Mouse (Mus musculus) activated CD4-positive, CD25-positive, alpha-beta regulatory T cell (primary cell): ENCODE results near the gene Prl3d2. TPM values are rescaled to one million over a fixed set of nuclear protein-coding genes. Genes with fewer than 3 reads are reported as not detected.

Experiments used
- polyA plus RNA-seq, 2 experiments: library from polyadenylated mRNA; unstranded; fragments of 100-300 nt; shearing (Covaris generic); gene quantifications; one replicate each; pipeline ENCODE4 v1.2.1; 2017

Gene Prl3d2
- not detected for polyA plus RNA-seq

DNA sequence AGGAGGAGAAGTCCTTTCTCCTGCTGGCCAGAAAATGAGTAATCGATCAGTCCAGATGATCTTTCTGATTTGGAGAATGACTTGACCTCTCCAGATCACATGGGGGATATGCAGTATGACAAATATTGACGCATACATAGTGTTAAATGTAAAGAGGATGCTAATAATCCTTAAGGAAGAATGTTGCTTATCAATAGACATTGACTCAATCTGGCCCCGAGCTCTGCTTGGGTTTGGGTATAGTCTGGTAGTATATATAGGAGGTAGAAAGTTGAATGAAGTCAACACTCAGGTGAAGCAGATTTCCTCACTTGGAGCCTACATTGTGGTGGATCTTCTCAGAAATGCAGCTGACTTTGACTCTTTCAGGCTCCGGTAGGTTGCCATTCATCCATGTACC is at the start of gene Prl3d2:
Gene Prl3d2 (plus strand): TSS at position 301 of the 400 bp plus-strand sequence.

GRCm38 (mm10) chr13:27093890-27094289 is 27.6 kb upstream of the Prl3d2 start, which contains the start of gene Prl3d1:
Gene Prl3d1, plus strand, starts transcription at chr13:27094190.

GRCm38 (mm10) chr13:27156490-27156889 is 35.0 kb downstream of the Prl3d2 start, which contains the start of gene Prl3d3:
Gene Prl3d3, plus strand, starts transcription at chr13:27156790.

Other genes with a start within 250 kb of the Prl3d2 start
- gene Prl, start 64.1 kb upstream of the Prl3d2 start, polyA plus RNA-seq: under 1 TPM in 1 of 2 experiments, not detected in 1; 0.23 TPM
- not detected for gene Prl3d1, start 27.5 kb upstream of the Prl3d2 start, polyA plus RNA-seq
- gene Prl3d3, start 35.1 kb downstream of the Prl3d2 start, polyA plus RNA-seq: not detected
- not detected for gene Prl3c1, start 75.0 kb downstream of the Prl3d2 start, polyA plus RNA-seq
- not detected for gene Prl3b1, start 120.1 kb downstream of the Prl3d2 start, polyA plus RNA-seq
- gene Prl3a1, start 137.7 kb downstream of the Prl3d2 start, polyA plus RNA-seq: not detected
- gene Prl6a1, start 190.9 kb downstream of the Prl3d2 start, polyA plus RNA-seq: not detected
- not detected for gene Prl8a2, start 224.0 kb downstream of the Prl3d2 start, polyA plus RNA-seq